Mouse (Mus musculus): Measurements from ENCODE around the gene Gpr156.
"Not testable (repeated sequence)": the region's sequence is repeated elsewhere in the genome, so short reads cannot be mapped to it uniquely, and the experiment has no call there.

Gpr156 gene

GRCm38 (mm10) chr16:37920842-37921409 is 4.6 kb downstream of the Gpr156 start:
- no peak for DNase-seq

DNA sequence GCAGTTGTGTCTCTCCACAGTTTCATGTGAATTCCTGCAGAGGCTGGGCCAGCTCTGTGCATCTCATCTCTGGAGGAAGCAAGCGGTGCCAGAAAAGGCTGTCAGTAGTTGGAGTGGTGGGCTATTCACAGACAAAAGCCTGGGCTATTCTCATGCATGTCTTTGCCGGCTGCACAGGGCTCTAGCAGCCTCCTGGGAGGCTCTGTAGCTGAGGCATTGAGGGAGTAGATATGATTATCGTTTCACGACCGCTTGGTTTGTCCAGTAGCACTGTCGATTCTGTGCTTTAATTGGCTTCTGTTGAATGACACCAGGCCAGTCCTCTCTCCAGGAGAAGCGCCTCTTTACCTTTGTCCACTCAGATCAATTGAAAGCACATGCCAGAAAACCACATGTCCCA is 9.8 kb downstream of the Gpr156 start:
- no peak for DNase-seq

DNA sequence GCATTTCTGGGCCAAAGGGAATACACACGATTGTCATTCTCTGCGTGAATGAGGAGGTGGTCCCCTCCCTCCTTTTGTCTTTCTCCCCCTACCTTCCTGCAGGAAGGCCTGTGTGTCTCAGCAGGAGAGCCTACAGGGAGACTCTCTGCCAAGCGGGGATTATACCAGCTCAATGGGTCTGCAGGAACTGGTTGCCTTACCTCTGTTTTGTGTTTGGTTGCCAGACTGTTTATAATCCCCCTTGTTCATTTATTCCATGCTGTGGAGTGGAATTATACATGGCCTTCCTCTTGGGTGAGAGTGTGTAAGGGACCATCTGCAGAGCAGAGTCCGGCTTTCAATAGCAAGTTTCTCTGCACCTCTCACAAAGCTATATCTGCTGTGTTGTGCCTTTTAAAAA is 10.8 kb downstream of the Gpr156 start:
- no peak for DNase-seq

DNA sequence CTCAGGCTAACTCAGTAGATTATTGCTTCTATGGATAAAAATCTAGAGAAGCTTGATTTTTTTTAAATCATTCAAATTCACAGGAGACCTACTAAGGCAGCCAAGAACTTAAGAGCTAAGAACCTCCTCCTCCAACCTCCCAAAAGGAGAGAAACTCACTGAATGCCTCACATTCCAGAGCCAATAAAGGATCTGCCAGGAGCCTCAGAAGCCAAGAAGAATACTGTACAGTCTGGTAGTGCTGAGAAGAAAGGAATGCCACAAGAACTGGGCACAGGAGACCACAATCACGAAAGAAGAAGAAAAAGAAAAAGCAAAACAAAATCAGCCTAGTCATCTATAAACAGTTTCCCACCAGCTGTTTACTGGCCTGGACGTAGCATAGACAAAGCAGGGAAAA is 12.7 kb downstream of the Gpr156 start:
- DNase-seq, result no peak

GRCm38 (mm10) chr16:37929626-37930025 is 13.3 kb downstream of the Gpr156 start:
- no peak for DNase-seq

GRCm38 (mm10) chr16:37934932-37935331 is 18.6 kb downstream of the Gpr156 start:
- no peak for DNase-seq

GRCm38 (mm10) chr16:37937276-37937675 is 21.0 kb downstream of the Gpr156 start:
- no peak for DNase-seq

DNA sequence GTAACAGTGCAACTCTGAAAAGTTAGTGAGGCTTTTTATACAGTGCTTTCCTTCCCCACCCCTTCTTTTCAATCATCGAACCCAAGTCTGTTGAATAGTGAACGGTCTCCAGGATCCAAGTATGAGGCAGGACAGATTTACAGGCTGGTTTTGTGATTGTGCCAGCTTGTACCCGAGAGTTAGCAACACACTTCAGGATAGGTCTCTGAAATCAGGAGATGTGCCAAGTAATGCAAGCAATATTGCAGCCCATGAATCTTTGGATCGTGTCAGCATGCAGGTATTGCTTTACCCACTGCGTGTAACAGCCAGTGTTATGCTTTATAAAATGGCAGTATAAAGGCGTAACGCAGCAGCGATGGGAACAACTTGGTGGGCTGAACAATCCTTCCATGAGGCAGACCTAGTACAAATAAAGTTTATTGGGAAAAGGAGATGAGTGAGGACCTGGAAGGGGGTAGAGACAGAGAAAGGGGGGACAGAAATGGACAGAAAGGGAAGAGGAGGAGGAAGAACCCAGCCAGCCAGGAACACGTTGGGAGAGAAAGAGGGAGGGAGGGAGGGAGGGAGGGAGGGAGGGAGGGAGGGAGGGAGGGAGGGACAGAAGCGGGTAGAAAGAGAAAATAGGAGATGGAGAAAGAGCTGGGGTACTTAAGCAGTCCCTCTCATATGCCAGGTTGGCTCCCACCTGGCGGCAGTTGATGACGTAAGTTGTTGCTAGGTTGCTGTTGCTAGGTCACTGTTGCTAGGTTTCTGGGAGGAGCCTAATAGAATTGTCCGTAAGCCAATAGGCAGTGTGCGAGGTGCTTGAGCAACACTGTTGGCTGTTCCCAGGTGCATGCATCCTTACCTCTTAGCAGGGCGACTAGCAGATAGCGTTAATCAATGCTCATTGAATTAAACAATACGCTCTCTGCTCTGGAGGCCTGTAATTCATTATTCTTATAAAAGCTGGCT is 22.1 kb downstream of the Gpr156 start:
- DNase-seq, result peak; percentile 76

DNA sequence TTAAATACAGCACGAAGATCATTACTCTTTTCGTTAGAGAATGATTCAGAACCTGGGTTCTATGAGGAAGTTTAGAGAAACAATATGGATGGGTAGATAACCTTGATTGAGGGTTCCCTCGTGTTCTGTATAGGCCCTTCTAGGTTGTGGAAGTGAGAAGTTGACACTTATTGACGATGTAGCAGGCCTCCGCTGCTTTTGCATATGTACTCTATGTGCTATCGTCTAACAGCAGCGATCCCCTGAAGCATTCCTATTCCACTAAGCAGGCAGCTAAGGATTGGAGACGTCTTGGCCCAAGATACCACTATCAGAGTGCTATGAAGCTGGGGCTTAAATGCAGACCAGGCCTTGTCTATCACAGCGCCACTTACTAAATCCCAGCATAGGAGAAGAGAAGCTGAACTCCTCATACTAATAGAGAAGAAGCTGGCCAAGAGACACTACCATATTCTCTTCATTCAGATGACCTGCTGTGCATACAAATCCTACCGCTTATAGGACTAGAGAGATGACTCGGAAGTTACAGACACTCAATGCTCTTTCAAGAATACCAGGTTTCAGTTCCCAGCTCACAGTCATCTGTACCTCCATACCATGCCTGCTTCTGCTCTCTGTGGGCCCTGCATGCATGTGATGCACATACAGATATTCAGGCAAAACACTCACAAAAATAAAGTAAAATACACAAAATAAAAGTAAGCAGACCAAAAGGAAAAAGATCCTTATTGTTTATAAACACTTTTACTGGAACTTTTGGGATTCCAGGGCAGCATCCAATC is 23.0 kb downstream of the Gpr156 start:
- DNase-seq, result no peak

DNA sequence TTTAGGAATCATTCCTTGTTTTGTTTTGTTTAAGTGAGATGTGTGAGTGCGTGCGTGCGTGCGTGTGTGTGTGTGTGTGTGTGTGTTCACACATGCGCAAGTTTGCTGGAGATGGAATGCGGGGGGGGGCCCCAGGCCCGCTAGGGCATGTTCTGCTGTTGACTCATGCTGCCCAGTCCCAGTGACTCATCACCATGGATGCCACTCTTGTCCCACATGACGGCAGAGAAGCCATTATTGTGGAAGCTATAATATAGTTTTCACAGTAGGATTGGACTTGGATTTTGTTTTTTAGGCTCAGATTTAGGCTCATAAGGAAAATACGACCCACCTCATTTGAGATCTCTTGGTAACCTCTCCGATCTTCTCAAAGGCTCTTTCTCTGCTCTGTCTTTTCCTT is 24.0 kb downstream of the Gpr156 start:
- DNase-seq, result no peak

DNA sequence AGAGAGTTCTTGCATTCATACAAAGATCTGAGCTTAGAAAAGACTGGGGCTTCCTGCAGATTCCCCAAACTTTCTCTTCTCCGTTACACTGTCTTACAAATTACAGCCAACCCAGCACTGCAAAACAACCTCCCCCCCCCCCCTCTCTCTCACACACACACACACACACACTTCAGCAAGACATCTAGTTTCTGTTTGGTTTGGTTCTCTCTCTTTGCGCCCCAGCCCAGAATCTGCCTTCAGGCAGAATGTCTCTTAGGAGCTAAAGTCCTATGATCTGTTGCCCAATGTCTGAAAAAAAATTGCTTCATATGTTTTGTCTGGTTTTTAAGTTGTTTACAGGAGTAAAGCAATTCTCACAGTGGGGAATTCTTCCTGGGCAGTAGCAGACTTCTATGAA is 27.4 kb downstream of the Gpr156 start:
- no peak for DNase-seq

GRCm38 (mm10) chr16:37945031-37945796 is 28.9 kb downstream of the Gpr156 start:
- no peak for DNase-seq

GRCm38 (mm10) chr16:37947160-37947559 is 30.9 kb downstream of the Gpr156 start:
- DNase-seq, result peak; percentile 40

DNA sequence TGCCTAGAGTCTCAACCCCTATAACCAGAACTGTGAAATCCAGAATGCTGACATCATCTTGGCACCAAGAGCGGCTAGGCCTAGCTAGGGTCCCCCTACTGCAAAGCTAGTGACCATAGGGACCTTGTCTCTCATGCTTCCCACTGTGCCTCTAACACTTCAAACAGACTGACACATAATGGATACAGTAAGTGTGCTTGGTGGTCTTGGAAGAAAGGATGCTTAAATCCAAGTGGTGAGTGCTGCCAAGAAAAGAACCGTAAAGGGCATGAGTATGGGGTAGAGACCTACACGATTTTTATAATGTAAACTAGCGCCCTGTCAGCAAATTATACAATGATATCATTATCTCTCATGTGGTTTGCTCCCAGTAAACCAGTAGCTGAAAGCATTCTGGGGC is 32.1 kb downstream of the Gpr156 start:
- DNase-seq, result no peak

GRCm38 (mm10) chr16:37951171-37951570 is 34.9 kb downstream of the Gpr156 start:
- no peak for DNase-seq

GRCm38 (mm10) chr16:37953186-37953585 is 36.9 kb downstream of the Gpr156 start:
- DNase-seq, result no peak

DNA sequence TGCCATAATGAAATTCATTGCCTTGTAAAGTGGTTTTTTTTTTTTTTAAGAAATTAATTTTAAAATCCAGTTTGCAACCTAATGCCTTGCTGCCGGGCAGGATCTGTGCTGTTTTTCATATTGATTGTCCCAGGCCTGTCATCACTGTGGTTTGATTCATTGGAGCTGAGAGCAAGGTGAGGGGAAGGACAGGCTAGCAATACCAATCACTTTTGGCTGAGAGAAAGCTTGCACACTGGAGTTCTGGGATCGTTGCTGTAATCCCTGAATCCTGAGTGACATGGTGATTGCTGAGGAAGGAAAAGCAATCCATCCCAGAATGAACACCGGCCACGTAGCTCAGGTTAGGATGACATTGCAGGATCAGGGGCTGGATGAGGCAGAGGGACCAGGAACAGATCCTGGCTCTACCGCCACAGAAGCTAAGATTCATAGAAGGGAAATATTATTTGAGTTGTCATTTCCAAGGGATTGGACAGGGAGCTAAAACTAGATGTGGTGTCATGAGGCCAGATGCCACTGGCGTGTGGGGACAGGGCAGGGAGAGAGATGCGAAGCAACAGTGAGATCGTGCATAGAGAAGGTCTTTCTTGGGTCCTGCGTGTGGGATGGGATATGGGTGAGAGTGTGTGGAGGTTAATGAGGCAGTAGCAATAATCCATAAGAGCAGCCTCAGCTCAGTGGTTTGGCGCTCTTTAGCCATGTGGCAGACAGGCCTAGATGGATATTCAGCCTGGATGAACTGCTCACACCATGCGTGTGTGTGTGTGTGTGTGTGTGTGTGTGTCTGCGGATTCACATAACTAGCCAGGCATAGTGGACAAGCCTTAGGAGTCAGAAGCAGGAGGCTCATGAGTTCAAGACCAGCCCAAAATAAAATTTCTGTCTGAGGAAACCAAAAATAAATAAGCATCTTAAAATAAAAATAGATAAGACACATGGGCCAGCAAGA is 38.0 kb downstream of the Gpr156 start:
- DNase-seq, result no peak

DNA sequence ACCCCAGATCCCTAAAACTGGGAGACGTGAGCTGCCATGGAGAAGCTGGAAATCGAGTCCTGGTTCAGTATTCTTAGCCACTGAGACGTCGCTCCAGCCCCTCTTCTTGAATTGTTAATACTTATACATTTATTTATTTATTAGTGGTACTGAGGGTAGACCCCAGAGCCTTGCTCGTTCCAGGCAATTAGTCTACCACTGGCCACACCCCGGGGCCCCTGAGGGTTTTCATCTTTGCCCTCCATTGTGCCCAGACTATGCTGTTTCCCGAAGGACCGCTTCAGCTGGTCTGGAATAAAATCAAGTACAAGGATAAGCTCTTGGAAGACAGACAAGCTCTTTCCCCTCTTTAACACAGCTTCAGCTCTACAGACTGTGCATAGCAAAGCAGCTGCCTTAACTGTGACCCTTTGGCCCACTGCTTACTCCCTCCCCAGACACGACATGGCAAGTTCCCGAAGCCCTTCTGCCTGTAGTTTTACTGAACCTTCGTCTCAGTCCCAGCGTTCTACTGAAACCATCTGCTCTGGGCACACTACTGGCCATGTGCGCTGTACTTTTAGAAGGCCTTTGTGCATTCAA is 39.1 kb downstream of the Gpr156 start:
- no peak for DNase-seq

GRCm38 (mm10) chr16:37956076-37956676 is 39.9 kb downstream of the Gpr156 start:
- no peak for DNase-seq

GRCm38 (mm10) chr16:37956751-37957150 is 40.5 kb downstream of the Gpr156 start:
- DNase-seq, result no peak

DNA sequence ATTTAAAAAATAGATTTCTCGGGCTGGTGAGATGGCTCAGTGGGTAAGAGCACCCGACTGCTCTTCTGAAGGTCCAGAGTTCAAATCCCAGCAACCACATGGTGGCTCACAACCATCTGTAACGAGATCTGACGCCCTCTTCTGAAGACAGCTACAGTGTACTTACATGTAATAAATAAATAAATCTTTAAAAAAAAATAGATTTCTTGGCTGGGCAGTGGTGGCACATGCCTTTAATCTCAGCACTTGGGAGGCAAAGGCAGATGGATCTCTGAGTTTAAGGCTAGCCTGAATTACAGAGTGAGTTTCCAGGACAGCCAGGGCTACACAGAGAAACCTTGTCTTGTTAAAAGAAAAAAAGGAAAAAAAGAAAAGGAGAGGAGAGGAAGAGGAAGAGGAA is 46.4 kb downstream of the Gpr156 start:
- not testable (repeated sequence) for DNase-seq
